Mouse (Mus musculus): ENCODE results near the gene Hist1h2bj.

Gene Hist1h2bj

DNA sequence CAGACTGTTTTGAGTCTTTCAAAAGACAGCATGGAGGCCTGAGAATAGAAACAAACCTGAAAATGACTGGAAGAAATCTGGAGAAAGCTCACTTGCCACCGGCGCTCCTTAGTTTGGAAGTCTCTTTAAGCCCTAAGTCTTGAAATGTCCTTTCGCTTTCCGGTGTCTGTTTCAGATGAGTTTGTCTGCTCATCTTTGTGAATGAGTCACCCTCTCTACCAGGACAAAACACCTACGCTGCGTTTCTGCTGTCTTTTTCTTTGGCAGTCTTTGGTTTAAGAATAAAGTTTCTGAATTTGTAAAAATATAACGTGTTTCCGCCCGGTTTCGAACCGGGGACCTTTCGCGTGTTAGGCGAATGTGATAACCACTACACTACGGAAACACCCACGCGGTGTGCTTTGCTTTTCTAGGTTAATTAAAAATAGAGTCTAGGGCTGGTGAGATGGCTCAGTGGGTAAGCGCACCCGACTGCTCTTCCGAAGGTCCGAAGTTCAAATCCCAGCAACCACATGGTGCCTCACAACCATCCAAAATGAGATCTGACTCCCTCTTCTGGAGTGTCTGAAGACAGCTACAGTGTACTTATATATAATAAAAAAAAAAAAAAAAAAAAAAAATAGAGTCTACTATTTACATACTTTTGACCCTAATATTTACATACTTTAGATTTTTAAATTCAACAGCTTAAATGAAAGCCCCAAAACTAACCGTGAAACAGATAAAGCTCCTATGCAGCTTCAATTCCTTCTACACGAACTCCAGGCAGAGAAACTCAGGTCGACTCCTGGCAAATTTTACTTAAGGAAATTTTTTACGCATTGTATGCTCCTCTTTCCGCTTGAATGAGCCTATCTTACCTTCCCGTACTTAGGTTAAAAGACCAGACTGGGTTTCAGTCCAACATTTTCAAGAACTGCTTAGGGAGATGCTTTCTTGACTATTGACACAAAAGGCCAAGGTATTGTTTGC is 27.2 kb upstream of the Hist1h2bj start:
- DNase-seq = peak; percentile 49 to 70

DNA sequence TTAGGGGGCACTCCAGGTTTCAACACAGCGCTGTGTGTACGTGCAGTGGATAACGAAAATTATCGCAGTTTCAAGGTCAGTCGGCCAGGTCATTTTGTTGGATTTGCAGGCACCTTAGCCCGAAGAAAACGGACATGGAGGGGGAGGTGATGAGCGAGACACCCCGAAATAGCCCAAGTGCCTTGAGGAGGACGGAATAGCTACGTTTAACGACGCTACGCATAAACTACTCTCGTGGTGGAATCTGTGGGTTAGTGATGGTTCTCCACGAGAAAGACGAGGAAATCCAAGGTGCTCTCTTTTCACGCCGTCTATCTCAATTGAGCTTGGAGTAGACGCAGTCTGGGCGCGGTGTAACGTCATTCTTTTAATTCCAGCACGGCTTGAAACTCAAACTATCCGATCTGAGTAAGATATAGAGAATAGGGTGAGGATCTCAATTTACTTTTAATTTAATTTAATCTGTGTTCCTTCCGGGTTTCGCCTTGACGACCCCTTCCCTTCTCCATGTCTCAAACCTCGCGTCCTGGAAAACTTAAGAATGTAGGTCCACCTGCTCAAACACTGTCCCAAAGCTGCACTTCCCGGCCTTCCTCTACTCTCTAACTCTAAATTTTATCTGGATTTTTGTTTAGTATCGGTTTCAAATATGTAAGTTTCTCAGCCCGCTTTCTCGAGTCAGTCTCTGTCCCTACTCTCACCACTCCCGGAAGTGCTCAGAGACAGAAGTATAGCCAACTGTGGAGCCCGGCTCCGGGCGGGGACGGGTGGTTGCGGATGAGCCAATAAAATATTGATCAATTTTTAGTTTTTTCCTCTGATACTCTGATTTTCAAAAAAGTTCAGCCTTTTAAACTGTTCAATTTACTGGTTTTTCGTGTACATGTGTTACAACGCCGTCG is 22.8 kb upstream of the Hist1h2bj start:
- peak; percentile 25 to 41 for DNase-seq

DNA sequence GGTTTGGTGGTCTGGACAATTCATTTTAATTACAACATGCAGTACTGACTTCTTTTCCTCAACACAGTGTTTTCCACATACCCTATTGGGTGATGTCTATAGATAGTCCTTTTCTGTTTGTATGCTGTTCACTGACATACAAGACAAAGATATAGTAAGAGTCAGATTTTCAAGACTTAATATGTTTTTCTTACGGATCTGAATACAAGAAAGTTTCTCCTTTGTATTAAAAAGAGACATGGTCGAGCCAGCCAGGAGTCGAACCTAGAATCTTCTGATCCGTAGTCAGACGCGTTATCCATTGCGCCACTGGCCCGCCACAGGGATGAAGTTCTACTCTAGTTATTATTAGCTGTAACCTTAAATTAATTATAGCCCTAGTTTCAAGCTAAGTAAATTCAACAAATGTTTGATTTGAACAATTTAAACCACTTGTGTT is 22.1 kb upstream of the Hist1h2bj start:
- DNase-seq = no peak

DNA sequence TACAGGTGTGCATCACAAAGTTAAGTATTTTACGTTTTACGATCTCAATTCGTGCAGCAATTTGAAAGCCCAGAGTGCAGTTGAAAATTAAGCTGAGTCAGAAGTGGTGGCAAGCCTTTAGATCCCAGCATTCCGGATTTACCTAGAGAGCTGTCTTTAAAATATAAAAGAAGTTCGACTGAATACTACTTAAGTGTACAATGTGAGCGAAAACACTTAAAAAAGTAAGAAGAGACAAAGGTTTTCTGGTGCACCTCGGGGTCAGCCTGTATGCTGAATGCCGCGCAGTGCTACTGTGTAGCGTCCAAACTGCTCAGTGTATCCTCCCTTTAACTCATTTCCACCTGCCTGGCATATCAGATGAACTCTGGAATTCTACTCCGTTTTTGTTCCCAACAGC is 21.4 kb upstream of the Hist1h2bj start:
- DNase-seq = no peak

DNA sequence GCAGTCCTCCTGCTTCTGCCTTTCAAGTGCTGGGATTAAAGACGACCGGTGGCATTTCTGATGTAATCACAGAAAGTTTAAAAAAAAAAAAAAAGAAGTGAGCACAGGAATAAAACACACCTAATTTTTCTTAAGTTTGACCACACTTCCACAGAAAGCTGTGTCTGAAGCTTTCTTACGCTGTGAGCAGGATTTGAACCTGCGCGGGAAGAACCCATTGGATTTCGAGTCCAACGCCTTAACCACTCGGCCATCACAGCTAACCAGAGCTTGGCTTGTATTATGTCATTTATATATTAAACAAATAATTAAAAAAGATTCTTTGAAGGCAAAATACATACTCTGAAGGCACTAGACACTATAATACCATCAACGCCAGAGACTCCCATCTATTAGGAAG is 20.8 kb upstream of the Hist1h2bj start:
- DNase-seq = peak; percentile 26 to 58

DNA sequence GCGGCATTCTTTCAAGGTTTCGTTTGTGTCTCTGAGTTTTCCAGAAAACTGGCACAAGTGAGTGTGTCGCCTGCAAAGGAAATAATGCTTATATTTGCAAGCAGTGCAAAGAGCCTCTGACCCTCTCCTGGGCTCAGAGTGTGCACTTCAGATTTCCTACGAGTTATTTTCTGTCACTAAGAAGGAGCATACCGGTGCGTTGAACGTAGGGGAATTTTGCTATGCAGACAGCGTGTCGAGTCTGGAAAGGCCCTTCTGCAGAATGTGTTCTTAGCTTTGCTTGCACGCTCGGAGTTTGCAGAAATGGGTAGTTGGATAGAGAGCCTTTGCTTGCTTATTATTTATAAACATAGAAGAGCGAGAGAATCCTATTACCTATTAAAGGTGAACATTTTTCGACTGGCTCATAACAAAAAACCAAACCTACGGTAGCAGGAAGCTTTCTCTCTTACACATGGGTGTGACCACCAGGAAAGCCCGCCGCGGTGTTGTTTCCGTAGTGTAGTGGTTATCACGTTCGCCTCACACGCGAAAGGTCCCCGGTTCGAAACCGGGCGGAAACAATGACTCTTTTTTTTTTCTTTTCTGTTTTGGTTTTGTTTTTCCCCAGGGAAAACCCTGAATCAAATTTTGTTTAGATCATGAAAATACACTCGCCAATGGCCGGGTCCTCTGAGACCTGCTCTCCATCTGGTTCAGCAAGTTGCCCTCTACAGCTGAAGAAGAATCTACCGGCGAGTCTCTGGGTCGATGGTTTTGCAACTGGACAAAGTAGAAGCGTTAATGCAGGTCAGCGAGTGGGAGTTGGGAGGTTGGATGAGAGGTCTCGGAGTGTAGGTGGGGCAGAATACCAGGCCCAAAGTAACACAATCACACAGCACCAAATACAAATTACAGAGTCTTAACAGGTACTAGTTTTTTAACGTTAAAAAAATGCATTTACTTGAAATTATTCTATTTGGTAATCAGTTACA is 16.7 kb upstream of the Hist1h2bj start:
- DNase-seq = peak; percentile 56 to 66

DNA sequence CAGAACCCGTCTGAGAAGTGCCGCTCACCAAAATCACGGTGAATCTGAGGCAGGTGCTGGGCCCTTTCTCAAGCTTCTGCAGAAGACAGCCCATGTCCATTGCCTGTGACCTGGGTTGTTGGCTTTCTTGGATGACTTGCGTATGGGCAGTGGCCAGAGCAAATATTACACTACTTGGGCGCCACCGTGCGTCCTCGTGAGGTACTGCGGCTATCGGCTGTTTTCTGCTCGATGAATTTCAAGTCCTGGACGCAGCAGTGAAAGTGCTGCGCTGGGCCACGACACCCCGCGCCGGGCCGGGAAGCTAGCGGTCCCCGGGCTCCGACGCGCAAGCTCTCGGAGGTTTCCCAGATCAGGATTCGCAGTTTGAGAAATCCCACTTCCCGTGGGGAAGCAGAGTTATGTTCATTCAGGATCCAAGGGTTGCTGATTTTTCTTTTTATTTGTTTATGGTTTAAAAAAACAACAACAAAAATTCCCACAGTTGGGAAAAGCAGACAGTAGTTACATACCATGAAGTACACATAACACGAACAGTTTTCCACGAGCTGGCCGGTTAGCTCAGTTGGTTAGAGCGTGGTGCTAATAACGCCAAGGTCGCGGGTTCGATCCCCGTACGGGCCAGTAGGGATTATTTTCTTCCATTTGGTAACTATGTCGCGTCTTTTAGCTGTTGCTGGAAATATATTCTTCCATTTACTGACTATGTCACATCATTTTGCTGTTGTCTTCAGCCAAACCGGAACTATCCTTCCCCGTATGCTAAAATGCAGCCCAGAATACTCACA is 14.1 kb upstream of the Hist1h2bj start:
- peak; percentile 78 to 83 for DNase-seq

DNA sequence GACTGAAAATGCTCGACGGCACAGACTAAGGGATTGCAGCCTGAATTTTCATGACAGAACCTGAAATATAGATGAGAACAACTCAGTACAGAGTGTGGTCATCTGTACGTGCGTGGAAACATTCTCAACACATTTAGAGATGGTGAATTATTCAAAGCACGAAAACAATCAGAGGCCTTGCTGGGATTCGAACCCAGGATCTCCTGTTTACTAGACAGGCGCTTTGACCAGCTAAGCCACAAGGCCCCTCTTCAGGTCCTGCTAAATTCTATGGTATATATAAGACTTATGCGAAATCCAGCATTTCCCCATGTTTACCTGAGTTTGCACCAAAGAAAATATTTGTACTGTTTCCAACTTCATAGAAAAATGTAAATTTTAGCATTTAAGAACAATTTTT is 13.1 kb upstream of the Hist1h2bj start:
- DNase-seq = no peak

DNA sequence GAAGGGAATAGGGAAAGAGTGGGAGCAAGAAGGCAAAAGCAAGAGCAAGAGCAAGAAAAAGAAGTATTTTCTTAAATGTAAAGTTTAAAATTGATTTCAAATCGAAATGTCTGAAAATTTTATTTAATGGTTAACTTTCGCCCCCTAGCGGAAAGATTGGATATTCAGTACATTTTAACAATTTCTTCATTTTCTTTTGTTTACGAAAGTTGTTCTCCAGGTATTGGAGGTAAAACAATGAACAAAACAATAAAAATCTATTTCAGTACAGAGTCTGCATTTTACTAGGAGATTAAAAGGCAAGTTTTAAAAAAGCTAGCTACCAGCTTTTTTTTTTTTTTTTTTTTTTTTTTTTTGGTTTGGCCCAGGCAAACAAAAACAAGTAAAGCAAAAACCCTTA is 12.5 kb upstream of the Hist1h2bj start:
- no peak for DNase-seq

DNA sequence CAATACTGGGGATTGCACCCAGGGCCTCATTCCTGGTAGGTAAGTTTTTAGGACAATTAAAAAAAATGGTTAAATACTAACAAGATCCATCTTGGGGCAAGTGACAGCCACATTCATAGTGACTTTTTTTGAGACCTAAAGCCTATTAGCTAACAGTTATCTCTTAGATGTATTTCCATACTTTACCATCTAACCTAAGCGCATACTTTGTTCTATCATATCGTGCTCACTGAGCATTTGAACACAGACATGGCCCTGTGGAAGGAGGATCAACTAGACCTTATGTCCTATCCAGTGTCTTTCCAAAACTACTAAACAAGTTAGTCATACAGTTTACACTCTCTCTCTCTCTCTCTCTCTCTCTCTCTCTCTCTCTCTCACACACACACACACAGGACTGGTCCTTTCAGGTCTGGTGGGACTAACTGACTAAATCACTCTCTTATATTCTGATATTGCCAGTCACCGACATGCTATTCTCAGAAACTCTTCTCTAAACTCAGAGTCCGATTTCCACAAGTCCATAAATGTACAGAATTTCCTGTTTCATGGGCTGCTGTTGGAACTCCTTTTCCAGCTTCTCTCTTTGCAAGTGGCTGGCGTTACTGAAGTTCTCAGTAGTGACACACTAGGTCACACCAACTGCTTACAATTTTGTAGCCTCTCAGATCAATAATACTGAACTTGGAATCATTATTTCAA is 9.1 kb upstream of the Hist1h2bj start:
- DNase-seq = no peak

DNA sequence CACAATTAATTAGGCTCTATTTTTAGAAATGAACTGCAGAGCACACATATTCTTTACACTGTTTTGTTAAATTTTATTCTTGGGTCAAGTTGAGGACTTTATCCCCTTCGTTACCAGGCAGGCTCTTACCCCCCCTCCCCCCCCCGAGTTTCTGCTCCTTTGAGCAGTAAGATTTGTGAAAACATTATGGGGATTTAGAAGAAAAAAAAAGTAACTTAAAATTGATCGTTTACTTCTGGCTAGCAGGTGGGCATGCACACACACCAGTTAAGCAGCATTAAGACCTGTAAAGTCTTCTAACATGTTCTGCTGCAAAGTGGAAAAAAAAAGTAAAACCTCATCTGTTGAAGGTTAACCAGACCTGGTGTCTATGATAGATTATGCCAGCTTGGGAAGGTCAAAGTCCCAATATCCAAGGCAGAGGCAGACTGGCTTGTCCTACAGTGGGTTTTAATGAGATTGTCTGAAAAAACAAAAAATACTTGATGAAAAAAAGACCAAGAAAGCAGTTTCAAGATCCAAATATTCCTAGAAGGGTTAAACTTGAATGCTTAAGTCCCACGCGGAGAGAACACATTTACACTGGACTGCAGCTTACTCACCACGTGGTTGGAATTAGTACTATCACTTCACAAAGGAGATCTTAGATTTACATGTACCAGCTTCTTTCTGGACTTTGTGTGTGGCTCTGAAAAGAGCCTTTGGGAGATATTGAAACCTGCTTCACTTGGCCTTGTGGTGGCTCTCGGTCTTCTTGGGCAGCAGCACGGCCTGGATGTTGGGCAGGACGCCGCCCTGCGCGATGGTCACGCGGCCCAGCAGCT is 8.4 kb upstream of the Hist1h2bj start:
- no peak for DNase-seq

DNA sequence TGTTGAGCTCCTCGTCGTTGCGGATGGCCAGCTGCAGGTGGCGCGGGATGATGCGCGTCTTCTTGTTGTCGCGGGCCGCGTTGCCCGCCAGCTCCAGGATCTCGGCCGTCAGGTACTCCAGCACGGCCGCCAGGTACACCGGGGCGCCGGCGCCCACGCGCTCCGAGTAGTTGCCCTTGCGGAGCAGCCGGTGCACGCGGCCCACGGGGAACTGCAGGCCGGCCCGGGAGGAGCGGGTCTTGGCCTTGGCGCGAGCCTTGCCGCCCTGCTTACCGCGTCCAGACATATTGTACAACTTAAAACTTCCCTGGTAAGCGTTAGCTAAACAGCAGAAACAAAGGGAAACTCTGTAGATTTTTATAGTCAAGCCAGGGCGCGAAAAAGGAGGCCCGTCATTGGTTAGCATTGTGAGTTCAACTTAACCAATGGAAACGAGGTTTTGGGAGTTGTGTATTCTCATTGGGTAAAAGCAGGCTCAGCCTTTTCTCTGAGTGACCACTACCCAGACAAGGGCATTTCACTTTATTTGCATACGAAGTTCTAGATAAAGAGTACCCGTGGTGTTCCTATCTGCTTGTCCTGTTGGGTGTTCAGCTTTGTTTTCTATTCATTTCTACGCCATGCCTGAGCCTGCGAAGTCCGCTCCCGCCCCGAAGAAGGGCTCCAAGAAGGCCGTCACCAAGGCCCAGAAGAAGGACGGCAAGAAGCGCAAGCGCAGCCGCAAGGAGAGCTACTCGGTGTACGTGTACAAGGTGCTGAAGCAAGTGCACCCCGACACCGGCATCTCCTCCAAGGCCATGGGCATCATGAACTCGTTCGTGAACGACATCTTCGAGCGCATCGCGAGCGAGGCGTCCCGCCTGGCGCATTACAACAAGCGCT is 7.5 kb upstream of the Hist1h2bj start, which contains the start of the genes Hist1h2ah and Hist1h2bk:
Gene Hist1h2ah (minus strand): TSS at position 302 of the 882 bp plus-strand sequence.
Gene Hist1h2bk (plus strand): TSS at position 604 of the 882 bp plus-strand sequence.
- peak; percentile 57 to 82 for DNase-seq

DNA sequence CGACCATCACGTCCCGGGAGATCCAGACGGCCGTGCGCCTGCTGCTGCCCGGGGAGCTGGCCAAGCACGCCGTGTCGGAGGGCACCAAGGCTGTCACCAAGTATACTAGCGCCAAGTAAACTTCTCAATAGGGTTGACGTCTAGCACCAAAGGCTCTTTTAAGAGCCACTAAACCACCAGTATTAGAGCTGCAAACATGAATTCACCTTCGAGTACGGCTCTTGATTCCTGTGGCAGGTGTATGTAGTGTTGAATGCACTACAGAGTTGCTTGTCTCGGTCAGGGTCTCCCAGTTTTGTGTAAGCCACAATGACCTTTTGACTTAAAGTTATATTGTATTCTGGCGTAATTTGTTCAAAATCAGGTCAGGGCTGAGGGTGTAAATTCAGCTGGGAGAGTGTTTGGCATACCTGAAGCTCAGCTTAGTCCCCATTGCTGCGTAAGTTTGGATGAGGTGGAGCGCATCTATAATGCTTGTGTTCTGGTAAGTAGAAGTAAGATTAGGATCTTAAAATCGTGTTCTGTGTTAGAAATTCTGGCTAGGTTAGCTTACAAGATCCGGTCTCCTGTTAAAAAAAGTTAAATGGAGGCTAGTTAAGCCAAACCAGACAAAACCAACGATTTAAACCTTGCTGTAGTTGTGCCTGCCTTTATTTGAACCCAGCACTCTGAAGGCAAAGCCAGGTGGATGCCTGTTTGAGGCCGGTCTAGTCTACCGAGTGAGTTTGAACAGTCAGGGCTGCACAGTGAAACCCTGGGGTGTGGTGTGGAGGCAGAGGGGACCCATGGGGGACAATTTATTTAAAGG is 6.7 kb upstream of the Hist1h2bj start:
- no peak for DNase-seq

DNA sequence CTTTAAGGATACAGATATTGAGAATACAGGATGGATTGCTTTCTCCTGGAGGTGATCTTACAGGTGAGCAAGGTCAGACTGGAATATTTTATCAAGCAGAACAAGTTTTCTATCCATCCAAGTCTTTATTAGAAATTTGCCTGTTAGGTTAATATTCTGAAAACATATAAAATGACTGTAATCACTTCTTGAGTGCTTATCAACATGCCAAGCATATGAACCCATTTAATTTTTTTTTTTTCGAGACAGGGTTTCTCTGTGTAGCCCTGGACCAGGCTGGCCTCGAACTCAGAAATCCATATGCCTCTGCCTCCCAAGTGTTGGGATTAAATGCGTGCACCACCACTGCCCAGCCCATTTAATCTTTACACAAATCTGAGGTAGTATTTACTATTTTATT is 6.0 kb upstream of the Hist1h2bj start:
- no peak for DNase-seq

DNA sequence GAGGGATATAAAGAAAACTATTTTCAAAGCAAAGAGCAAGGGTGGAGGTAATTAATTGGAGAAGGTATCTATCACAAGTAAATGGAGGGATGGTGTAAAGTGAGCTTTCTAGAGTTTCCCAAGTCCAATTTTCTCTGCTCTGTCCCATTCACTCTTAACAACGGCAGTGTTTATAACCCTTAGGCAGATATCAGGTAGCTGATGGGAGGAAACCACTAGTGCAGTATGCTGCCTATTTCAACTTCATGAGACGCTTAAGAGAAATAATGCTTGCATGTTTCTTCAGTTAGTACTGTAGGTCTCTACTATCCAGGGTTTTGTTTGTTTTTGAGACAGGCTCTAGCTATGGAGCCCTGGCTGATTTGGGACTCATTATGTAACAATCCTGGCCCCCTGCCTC is 5.6 kb upstream of the Hist1h2bj start:
- DNase-seq = no peak

DNA sequence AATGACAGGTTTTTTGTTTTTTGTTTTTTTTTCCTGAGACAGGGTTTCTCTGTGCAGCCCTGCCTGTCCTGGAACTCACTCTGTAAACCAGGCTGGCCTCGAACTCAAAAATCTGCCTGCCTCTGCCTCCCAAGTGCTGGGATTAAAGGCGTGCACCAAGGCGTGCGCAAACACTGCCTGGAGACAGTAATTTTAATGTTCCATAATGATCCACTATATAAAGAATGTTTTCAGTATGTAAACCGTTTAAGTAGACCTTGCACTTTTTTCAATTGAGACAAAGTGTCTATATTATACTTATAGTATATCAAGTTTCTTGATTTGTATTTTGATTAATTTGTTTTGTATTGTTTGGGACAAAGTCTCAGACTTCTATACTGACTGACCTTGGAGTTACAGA is 3.6 kb upstream of the Hist1h2bj start:
- no peak for DNase-seq

DNA sequence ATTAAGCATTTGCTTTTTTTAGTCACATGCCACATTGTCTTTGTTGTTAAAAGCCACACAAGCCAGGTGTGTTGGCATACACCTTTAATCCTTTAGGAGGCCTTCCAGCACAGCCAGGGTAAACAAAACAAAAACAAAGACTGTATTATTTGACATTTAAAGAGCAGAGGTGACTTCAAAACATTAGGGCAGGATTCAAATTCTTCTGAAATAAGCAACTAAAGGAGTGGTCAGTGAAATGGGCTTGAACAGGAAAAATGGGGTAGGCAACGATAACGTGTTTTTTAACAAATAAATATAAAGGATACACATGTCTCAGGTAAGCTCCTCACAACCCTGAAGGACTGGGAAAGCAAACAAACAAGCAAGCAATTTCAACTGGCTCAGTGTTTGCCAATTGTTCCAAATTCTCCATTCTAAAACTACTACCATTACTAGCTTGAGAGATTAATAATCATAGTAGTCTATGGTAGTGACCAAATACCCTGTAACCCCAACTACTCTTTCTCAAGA is 3.0 kb upstream of the Hist1h2bj start:
- DNase-seq = no peak

Measured in thymus, adult 18-20 months (tissue).